Mouse (Mus musculus) liver, embryonic 14.5 days (tissue): ENCODE measurements at regions not wholly inside any gene's neighbourhood (a gene's known extent, or its start where the extent isn't known, plus 50 kb on each side); places are given as distances from the start of the nearest gene placed in this dataset.
"Not testable (repeated sequence)": the region's sequence is repeated elsewhere in the genome, so short reads cannot be mapped to it uniquely, and the experiment has no call there.

Experiments used
- ATAC-seq: fragments of 200-750 bp; cut with Nextera tagmentation; 2 replicates; pipeline ENCODE4 v1.8.0; 2017; ENCODE audit warnings: moderate number of reproducible peaks, mild to moderate bottlenecking, moderate library complexity; ENCODE audit not compliant: insufficient read depth
- DNase-seq, 3 experiments: peaks; one replicate each; pipeline ENCODE4 v3.0.0-alpha.2; 2012 to 2013; ENCODE audit warnings: low read depth in 3 of 3, low spot score in 3 of 3
- H3K27ac ChIP-seq: fragments of 300-500 bp; sonication (generic); 2 replicates; pipeline ENCODE4 v1.5.1; 2014; ENCODE audit warnings: moderate library complexity, mild to moderate bottlenecking, control low read depth, inconsistent platforms
- H3K27me3 ChIP-seq: fragments of 300-500 bp; sonication (generic); 2 replicates; pipeline ENCODE4 v1.6.1; 2014; ENCODE audit warnings: mild to moderate bottlenecking, low read length, moderate library complexity; ENCODE audit not compliant: control insufficient read depth, insufficient read depth
- H3K36me3 ChIP-seq: fragments of 300-500 bp; sonication (generic); replicated peaks from 2 replicates; pipeline ENCODE4 v1.6.1; 2014; ENCODE audit warnings: low read depth; ENCODE audit not compliant: control insufficient read depth, insufficient read depth
- H3K4me1 ChIP-seq, 2 experiments: fragments of 200-500 bp in 1 of 2; fragments of 300-500 bp in 1 of 2; sonication (generic) in 1 of 2; replicated peaks; 2 replicates each; pipeline ENCODE4 v1.6.1; 2012 to 2014; ENCODE audit warnings: antibody characterized with exemption in 1 of 2, inconsistent platforms in 1 of 2, low read length in 1 of 2; ENCODE audit not compliant: control insufficient read depth in 2 of 2, insufficient read depth in 2 of 2
- H3K4me2 ChIP-seq: fragments of 300-500 bp; sonication (generic); 2 replicates; pipeline ENCODE4 v1.6.1; 2014; ENCODE audit warnings: low read depth, mild to moderate bottlenecking, control low read depth, moderate library complexity
- H3K4me3 ChIP-seq, 2 experiments: fragments of 200-500 bp in 1 of 2; fragments of 300-500 bp in 1 of 2; sonication (generic) in 1 of 2; 2 replicates each; pipeline ENCODE4 v1.5.1; 2012 to 2014; ENCODE audit warnings: low read depth in 2 of 2, low read length in 2 of 2, mild to moderate bottlenecking in 2 of 2, control low read depth in 1 of 2, inconsistent platforms in 1 of 2, moderate library complexity in 1 of 2; ENCODE audit not compliant: insufficient read depth in 1 of 2
- H3K9ac ChIP-seq: fragments of 300-500 bp; sonication (generic); replicated peaks from 2 replicates; pipeline ENCODE4 v1.6.1; 2014; ENCODE audit warnings: mild to moderate bottlenecking, control low read depth, moderate library complexity
- H3K9me3 ChIP-seq: fragments of 300-500 bp; sonication (generic); 2 replicates; pipeline ENCODE4 v1.6.1; 2016; ENCODE audit warnings: low read length, mixed read lengths; ENCODE audit not compliant: control insufficient read depth
- CTCF ChIP-seq: IDR thresholded peaks from 2 replicates; pipeline ENCODE4 v1.5.1; 2016; ENCODE audit warnings: antibody characterized with exemption, low read depth, control low read depth
- EP300 ChIP-seq: IDR thresholded peaks from 2 replicates; pipeline ENCODE4 v1.6.1; 2016; ENCODE audit warnings: antibody characterized with exemption, low read depth
- WGBS: fragments of 180-500 bp; shearing (Covaris S2); extraction: QIAGEN DNeasy Blood & Tissue Kit; methylation state at CpG from one replicate; pipeline ENCODE4 v1.1.7; 2014; ENCODE audit not compliant: insufficient replicate concordance; 5-methylcytosine and 5-hydroxymethylcytosine counted together

DNA sequence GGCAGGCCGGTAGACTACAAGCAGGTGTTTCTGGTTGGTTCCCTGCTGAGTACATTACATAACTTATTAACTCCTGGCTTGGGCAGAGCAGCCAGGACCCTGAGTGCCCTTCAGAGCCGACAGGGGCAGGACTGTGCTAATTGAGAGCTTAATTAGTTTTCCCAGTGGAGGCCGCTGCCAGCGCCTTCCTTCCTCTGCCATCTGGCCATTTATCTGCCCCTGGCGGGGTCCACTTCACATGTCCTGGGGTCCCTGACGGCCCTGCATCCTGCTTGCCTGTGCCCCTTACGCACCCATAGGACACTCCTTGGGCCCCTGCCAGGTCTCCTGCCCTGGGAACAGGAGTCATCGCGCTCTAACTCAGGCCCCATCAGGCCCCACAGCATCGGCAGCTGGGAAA, 87.4 kb upstream of the Lemd2 start:
- Histone ChIP-seq H3K4me1 (no peaks in the 10 kb centered on the region), H3K4me2 (no peak overlapping the region), H3K9ac (no peak overlapping the region), H3K9me3 (no peaks in the 10 kb centered on the region), H3K36me3 (no peaks in the 10 kb centered on the region), H3K4me3 (no peak overlapping the region), H3K27me3 (no peaks in the 10 kb centered on the region), H3K27ac (no peak overlapping the region)
- 78% methylated on average over 10 of the region's 10 CpGs for WGBS
- no peak for ATAC-seq
- DNase-seq, result no peak
- TF ChIP-seq CTCF (no peak), EP300 (no peak)

DNA sequence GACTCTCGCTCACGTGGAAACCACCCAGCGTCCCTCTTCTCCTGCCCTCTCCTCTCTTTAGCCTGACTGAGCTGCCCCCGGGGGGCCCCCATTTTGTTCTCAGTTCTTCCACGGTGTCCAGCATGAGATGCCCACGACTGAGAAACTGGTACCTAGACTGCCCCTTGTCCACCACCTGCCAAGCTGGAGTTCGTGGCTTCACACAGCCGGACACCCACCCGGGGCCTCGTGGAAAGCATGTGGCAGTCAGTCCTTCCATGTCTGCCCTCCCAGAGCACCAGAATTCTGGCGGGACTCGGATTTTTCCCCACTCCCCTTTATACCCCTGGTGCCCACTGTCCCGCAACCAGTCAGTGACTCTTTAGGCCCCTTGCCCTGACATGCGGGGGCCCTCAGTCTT, 86.9 kb upstream of the Lemd2 start:
- H3K27ac ChIP-seq, result no peak overlapping the region
- TF ChIP-seq CTCF (no peak), EP300 (no peak)
- WGBS, result 69% methylated on average over 14 of the region's 14 CpGs
- no peak overlapping the region for H3K4me2 ChIP-seq
- no peak overlapping the region for H3K4me3 ChIP-seq
- no peaks in the 10 kb centered on the region for H3K27me3 ChIP-seq
- no peaks in the 10 kb centered on the region for H3K4me1 ChIP-seq
- no peak for ATAC-seq
- no peak overlapping the region for H3K9ac ChIP-seq
- H3K36me3 ChIP-seq, result no peaks in the 10 kb centered on the region
- no peak for DNase-seq
- no peaks in the 10 kb centered on the region for H3K9me3 ChIP-seq

DNA sequence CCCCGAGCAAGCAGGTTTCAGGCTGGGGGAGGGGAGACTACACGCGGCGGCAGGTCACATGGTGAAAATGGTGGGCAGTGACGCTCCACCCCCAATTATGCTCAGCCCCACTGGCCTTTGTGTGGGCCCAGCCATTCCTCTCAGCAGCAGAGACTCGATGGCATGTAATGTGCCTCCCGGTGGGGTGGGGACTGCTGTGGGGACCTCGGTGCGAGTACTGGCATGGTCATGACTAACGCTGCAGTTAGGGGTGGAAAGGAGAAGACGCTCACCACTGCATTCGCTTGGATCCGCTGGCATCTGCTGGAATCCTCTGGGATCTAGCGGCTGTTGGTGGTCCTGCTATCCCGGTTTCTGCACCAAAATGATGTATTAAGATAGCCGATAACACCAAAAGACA, 86.0 kb upstream of the Lemd2 start:
- Histone ChIP-seq H3K36me3 (no peaks in the 10 kb centered on the region), H3K27ac (no peak overlapping the region), H3K4me2 (no peak overlapping the region), H3K9me3 (no peaks in the 10 kb centered on the region), H3K27me3 (no peaks in the 10 kb centered on the region), H3K4me3 (no peak overlapping the region), H3K4me1 (no peaks in the 10 kb centered on the region), H3K9ac (no peak overlapping the region)
- 86% methylated on average over 16 of the region's 16 CpGs for WGBS
- TF ChIP-seq CTCF (no peak), EP300 (no peak)
- ATAC-seq, result no peak
- no peak for DNase-seq

DNA sequence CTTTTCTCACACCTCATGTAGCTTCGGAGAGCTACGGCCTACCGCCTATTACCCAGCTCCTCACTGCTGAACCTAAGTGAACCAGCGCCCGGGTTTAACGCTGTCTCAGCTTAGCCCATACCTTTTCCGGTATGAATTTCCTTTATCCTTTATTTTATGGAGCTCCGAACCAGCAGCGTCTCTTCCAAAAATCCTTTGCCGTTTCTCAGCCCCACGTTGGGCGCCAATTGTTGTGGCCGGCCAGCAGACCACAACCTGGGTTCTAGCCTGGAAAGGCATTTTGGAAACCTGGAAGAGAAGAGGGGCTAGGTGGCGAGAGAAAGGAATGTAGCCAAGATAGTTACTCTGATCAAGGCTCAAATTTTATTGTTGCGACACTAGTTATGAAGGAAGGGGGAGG, 85.5 kb upstream of the Lemd2 start:
- WGBS, result 83% methylated on average over 13 of the region's 15 CpGs
- DNase-seq, H3K36me3 ChIP-seq, H3K4me2 ChIP-seq, H3K4me3 ChIP-seq, ATAC-seq, H3K9ac ChIP-seq, H3K9me3 ChIP-seq, H3K27me3 ChIP-seq, H3K4me1 ChIP-seq, H3K27ac ChIP-seq: not testable (repeated sequence)

DNA sequence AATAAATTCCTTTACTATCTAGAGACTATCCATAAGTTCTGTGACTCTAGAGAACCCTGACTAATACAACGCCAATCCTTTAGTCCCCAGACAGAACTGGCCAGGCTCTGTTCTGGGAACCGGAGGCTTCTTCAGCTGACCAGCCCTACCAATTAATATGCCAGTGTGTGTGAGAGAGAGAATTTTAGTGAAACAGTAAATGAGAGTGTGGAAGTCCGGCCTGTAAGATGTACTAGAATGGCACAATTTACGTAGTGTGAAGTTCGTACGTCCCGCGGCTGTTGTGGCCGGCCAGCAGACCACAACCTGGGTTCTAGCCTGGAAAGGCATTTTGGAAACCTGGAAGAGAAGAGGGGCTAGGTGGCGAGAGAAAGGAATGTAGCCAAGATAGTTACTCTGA, 83.7 kb upstream of the Lemd2 start:
- not testable (repeated sequence) for H3K27ac ChIP-seq, H3K9ac ChIP-seq, DNase-seq, H3K9me3 ChIP-seq, H3K36me3 ChIP-seq, H3K4me1 ChIP-seq, H3K4me3 ChIP-seq, H3K4me2 ChIP-seq, ATAC-seq, H3K27me3 ChIP-seq
- WGBS, result 87% methylated on average over 9 of the region's 10 CpGs

DNA sequence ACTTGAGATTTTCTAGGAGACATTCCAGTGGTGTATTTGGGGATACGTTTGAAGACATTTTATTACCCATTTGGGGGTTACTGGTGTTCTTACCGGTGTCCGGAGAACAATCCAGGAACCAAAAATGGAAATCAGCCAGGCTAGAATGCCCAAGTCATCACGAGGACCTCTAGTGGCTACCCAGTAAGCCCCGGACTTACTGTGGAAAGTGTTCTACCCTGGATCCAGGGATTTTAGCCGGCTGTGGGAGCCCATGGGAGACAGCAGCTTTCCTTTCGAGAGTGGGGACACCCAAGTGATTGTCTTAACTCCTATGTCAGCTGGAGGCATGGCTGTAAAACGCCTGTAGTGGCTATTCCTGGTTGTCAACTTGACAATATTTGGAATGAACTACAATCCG, 77.0 kb upstream of the Lemd2 start:
- Histone ChIP-seq H3K36me3 (no peaks in the 10 kb centered on the region), H3K4me1 (no peaks in the 10 kb centered on the region), H3K27me3 (no peaks in the 10 kb centered on the region), H3K27ac (no peak overlapping the region), H3K4me2 (no peak overlapping the region), H3K4me3 (no peak overlapping the region), H3K9ac (no peak overlapping the region), H3K9me3 (no peaks in the 10 kb centered on the region)
- ATAC-seq (no peak), DNase-seq (no peak)
- 57% methylated on average over 9 of the region's 9 CpGs for WGBS
- TF ChIP-seq CTCF (no peak), EP300 (no peak)

DNA sequence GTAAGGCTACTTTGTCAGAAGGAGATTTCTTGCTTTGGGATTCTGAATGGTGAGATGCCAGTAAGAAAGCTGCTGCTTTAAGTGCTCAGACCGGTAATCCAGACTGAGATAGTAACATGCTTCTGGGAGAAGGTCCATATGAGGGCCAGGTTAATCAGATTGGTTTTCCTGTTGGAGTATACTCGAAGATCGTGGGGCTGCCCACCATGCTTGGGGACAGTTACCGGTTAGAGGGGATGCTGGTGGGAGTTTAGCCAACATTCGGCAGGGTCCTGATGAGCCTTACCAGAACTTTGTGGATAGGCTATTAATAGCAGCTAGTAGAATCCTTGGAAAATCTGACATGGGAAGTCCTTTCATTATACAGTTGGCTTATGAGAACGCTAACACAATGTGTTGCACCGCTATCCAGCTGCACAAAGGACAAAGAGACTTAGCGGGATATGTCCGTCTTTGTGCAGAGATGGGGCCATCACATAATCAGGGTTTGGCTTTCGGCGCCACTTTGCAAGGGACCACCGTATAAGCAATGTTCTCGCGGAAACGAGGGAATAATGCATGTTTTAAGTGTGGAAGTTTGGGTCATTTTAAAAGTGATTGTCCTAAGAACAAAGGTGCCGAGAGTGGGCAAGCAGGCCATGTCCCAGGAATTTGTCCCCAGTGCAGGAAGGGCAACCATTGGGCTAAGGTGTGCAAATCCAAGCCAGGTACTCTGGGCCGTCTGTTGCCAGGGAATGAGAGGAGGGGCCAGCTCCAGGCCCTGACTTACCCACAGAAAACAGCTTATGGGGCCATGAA, 75.4 kb upstream of the Lemd2 start:
- H3K4me3 ChIP-seq, H3K9ac ChIP-seq, H3K36me3 ChIP-seq, ATAC-seq, H3K27me3 ChIP-seq, DNase-seq, H3K27ac ChIP-seq, H3K9me3 ChIP-seq, H3K4me1 ChIP-seq, H3K4me2 ChIP-seq: not testable (repeated sequence)
- WGBS, result 77% methylated on average over 17 of the region's 17 CpGs

DNA sequence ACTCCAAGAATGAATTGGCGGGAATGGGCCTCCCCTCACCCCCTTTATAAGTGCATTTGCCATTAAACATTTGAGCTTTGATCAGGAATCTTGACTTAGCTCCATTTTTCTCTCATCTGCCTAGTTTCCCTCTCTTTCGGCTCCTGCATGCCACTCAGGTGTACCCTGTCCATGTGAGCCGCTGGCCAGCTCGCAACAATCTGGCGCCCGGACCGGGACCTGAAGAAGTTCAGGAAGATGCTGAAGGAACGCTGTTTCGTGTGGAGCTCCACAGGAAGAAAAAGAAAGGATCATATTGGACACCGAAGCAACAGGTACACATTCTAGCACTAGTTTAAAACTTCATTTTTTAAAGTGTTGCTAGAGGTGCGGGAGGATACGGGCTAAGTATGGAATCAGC, 73.5 kb upstream of the Lemd2 start:
- DNase-seq, H3K9ac ChIP-seq, H3K9me3 ChIP-seq, H3K27ac ChIP-seq, H3K4me1 ChIP-seq, ATAC-seq, H3K4me3 ChIP-seq, H3K27me3 ChIP-seq, H3K4me2 ChIP-seq, H3K36me3 ChIP-seq: not testable (repeated sequence)
- 83% methylated on average over 12 of the region's 12 CpGs for WGBS
